Mouse (Mus musculus) kidney, embryonic 15.5 days (tissue): ENCODE measurements around the gene Arhgap17. TPM values are rescaled to one million over a fixed set of nuclear protein-coding genes. Genes with fewer than 3 reads are reported as not detected.

Source experiments
- ATAC-seq: fragments of 200-750 bp; cut with Nextera tagmentation; replicated peaks from 2 replicates; pipeline ENCODE4 v1.8.0; 2017; ENCODE audit warnings: moderate TSS enrichment; ENCODE audit not compliant: low FRiP score
- H3K27ac ChIP-seq: fragments of 300-500 bp; sonication (generic); 2 replicates; pipeline ENCODE4 v1.5.1; 2015; ENCODE audit warnings: mild to moderate bottlenecking, inconsistent platforms
- H3K27me3 ChIP-seq: fragments of 300-500 bp; sonication (generic); 2 replicates; pipeline ENCODE4 v1.6.1; 2015; ENCODE audit warnings: inconsistent platforms
- H3K36me3 ChIP-seq: fragments of 300-500 bp; sonication (generic); 2 replicates; pipeline ENCODE4 v1.6.1; 2015; ENCODE audit warnings: inconsistent platforms
- H3K4me1 ChIP-seq: fragments of 300-500 bp; sonication (generic); 2 replicates; pipeline ENCODE4 v1.6.1; 2015; ENCODE audit warnings: inconsistent platforms
- H3K4me2 ChIP-seq: fragments of 300-500 bp; sonication (generic); 2 replicates; pipeline ENCODE4 v1.6.1; 2015; ENCODE audit warnings: moderate library complexity, mild to moderate bottlenecking, inconsistent platforms
- H3K4me3 ChIP-seq: fragments of 300-500 bp; sonication (generic); replicated peaks from 2 replicates; pipeline ENCODE4 v1.5.1; 2015; ENCODE audit warnings: mild to moderate bottlenecking, inconsistent platforms
- H3K9ac ChIP-seq: fragments of 300-500 bp; sonication (generic); 2 replicates; pipeline ENCODE4 v1.6.1; 2015; ENCODE audit warnings: mild to moderate bottlenecking, inconsistent platforms
- H3K9me3 ChIP-seq: fragments of 300-500 bp; sonication (generic); replicated peaks from 2 replicates; pipeline ENCODE4 v1.6.1; 2016; ENCODE audit warnings: inconsistent platforms
- WGBS: fragments of 180-500 bp; shearing (Covaris S2); methylation state at CpG from one replicate; pipeline ENCODE4 v1.1.7; 2015; ENCODE audit warnings: mixed read lengths; 5-methylcytosine and 5-hydroxymethylcytosine counted together
- polyA plus RNA-seq: library from polyadenylated mRNA; unstranded; fragments of >200 nt; fragmentation: Nextera tagmentation; extraction: Ambion mirVana; gene quantifications from 2 replicates; pipeline ENCODE4 v1.2.1, GENCODE M21; 2015

Gene Arhgap17
- polyA plus RNA-seq, 1 experiment from 2014 or later, result 25.2 TPM

GRCm38 (mm10) chr7:123254196-123254970, 115.3 kb downstream of the Arhgap17 start:
- no peak overlapping the region for H3K27ac ChIP-seq
- no peaks in the 10 kb centered on the region for H3K36me3 ChIP-seq
- no peak overlapping the region for H3K9ac ChIP-seq
- no peaks in the 10 kb centered on the region for H3K27me3 ChIP-seq
- no peaks in the 10 kb centered on the region for H3K4me1 ChIP-seq
- no peak overlapping the region for H3K4me2 ChIP-seq
- WGBS, result 92% methylated on average over 14 of the region's 14 CpGs
- H3K9me3 ChIP-seq, result no peaks in the 10 kb centered on the region
- H3K4me3 ChIP-seq, result no peak overlapping the region
- no peak for ATAC-seq

DNA sequence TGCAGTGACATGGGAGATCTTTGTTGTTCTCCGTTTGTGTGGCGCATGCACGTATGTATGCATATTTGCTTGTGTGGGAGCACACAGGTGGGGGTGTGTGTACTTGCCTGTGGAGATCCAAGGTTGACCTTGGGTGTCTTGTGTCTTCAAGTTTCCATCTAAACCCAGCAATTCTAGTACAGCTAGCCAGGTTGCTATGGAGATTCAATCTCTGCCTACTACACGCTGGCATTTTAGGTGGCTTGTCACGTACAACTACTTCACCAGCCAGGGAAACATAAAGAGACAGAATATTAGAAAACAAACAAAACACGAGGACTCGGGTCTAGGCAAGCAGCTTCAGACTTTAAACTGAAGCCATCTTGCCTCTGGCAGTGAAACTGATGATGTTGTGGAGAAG, 116.3 kb downstream of the Arhgap17 start:
- ATAC-seq, result no peak
- no peaks in the 10 kb centered on the region for H3K27me3 ChIP-seq
- WGBS, result 79% methylated on average over 7 of the region's 7 CpGs
- no peak overlapping the region for H3K27ac ChIP-seq
- no peak overlapping the region for H3K9ac ChIP-seq
- no peaks in the 10 kb centered on the region for H3K36me3 ChIP-seq
- H3K4me3 ChIP-seq, result no peak overlapping the region
- H3K4me1 ChIP-seq, result no peaks in the 10 kb centered on the region
- H3K9me3 ChIP-seq, result no peaks in the 10 kb centered on the region
- H3K4me2 ChIP-seq, result no peak overlapping the region

DNA sequence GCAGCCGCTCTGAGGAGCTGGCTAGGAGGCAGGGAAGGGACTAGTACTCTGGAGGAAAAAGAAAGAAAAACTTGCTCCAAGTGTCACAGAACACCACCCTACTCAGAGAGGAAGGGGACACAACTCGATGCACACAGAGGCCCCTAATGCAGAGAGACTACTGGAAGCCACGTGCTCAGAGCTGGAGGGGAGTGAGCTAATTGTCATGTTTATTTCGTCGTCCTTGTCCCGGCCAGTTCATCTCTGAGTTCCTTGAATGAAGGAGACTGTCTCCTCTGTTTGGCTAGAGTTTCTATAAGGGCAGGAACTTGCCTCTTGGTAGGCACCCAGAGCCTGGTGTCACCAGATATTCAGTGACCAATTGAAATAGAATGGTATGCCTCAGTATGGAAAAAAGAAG, 118.4 kb downstream of the Arhgap17 start:
- ATAC-seq, result no peak
- WGBS, result 48% methylated on average over 6 of the region's 6 CpGs
- Histone ChIP-seq H3K9ac (no peak overlapping the region), H3K4me1 (no peaks in the 10 kb centered on the region), H3K9me3 (no peaks in the 10 kb centered on the region), H3K27me3 (no peaks in the 10 kb centered on the region), H3K4me3 (no peak overlapping the region), H3K36me3 (no peaks in the 10 kb centered on the region), H3K4me2 (no peak overlapping the region), H3K27ac (no peak overlapping the region)

DNA sequence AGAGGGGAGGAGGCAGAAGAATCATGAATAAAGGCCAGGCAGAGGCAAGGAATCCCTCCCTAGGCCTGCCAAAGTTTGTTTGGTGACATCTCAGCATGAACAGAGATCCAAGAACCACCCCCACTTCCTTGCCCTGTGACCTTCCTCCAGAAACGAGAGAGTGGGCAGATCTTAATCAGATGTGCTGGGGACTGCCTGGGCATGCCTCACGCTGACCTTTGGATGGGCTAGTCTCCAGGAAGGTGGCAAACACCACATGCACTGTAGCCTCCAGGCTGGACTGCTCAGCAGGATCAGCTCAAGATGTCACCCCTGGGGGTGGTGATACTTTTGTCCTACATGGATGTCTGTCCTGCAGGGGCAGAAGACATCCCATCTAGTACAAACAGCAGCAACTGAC, 121.5 kb downstream of the Arhgap17 start:
- no peak for ATAC-seq
- no peak overlapping the region for H3K4me3 ChIP-seq
- H3K4me2 ChIP-seq, result no peak overlapping the region
- no peaks in the 10 kb centered on the region for H3K4me1 ChIP-seq
- no peaks in the 10 kb centered on the region for H3K27me3 ChIP-seq
- no peaks in the 10 kb centered on the region for H3K9me3 ChIP-seq
- H3K27ac ChIP-seq, result no peak overlapping the region
- 34% methylated on average over 2 of the region's 2 CpGs for WGBS
- H3K9ac ChIP-seq, result no peak overlapping the region
- no peaks in the 10 kb centered on the region for H3K36me3 ChIP-seq

- Histone ChIP-seq H3K4me1 (no peaks in the 10 kb centered on the region), H3K27ac (no peak overlapping the region), H3K4me3 (no peak overlapping the region), H3K4me2 (no peak overlapping the region), H3K9me3 (no peaks in the 10 kb centered on the region), H3K9ac (no peak overlapping the region), H3K27me3 (no peaks in the 10 kb centered on the region), H3K36me3 (no peaks in the 10 kb centered on the region)
- ATAC-seq, result no peak
- WGBS, result 26% methylated on average over 4 of the region's 4 CpGs
These were observed 123.1 kb downstream of the Arhgap17 start for GRCm38 (mm10) chr7:123246504-123247084.

- Histone ChIP-seq H3K4me3 (no peak overlapping the region), H3K4me2 (no peak overlapping the region), H3K27ac (no peak overlapping the region), H3K9me3 (no peaks in the 10 kb centered on the region), H3K36me3 (no peaks in the 10 kb centered on the region), H3K4me1 (no peaks in the 10 kb centered on the region), H3K9ac (no peak overlapping the region), H3K27me3 (no peaks in the 10 kb centered on the region)
- 80% methylated on average over 1 of the region's 1 CpGs for WGBS
- no peak for ATAC-seq
These were observed 124.9 kb downstream of the Arhgap17 start for GRCm38 (mm10) chr7:123244833-123245232.

DNA sequence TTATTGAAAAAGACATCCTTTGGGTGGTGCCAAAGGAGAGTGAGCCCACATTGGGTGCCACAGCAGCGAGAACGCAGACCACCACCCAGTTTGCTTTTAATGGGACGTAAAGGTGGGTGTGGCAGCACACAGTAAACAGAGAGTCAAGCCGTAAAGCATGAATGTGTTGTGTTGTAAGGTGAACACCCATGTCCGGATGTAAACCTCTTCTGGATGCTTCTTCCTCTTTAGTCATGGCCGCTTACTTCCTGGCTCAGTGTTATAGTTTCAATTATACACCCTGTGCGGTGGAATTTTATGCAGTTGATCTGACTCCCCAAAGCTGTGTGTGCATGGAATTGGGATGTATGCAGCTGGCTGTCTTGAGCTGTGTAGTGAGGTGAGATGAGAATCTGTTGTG, 127.5 kb downstream of the Arhgap17 start:
- WGBS, result 72% methylated on average over 7 of the region's 7 CpGs
- H3K9ac ChIP-seq, result no peak overlapping the region
- no peak overlapping the region for H3K4me2 ChIP-seq
- no peak for ATAC-seq
- H3K36me3 ChIP-seq, result no peaks in the 10 kb centered on the region
- H3K27me3 ChIP-seq, result no peaks in the 10 kb centered on the region
- no peaks in the 10 kb centered on the region for H3K9me3 ChIP-seq
- no peak overlapping the region for H3K4me3 ChIP-seq
- H3K27ac ChIP-seq, result no peak overlapping the region
- H3K4me1 ChIP-seq, result no peaks in the 10 kb centered on the region

- Histone ChIP-seq H3K9ac (no peak overlapping the region), H3K4me3 (no peak overlapping the region), H3K4me2 (no peak overlapping the region), H3K27ac (no peak overlapping the region), H3K4me1 (no peaks in the 10 kb centered on the region), H3K9me3 (no peaks in the 10 kb centered on the region), H3K27me3 (no peaks in the 10 kb centered on the region), H3K36me3 (no peaks in the 10 kb centered on the region)
- no peak for ATAC-seq
- WGBS, result 74% methylated on average over 6 of the region's 6 CpGs
These were observed 129.7 kb downstream of the Arhgap17 start for GRCm38 (mm10) chr7:123240064-123240463.

DNA sequence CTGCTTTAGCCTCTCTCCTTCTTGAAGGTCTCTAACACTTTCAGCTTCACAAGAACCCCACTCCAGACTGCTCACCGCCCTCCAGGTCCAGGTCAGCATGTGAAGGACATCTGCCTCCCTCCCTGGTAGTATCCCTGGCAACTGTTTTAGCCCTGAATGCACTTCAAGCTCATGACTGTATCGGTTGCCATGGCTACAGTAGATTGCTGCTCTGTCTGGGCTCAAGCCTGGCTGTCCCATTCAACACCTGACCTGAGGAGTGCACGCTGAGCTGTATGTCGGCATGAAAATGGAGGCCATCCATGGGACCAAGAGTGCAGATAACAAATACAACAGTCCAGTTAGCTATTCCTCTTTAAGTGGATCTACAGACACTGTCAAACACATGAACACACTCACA, 131.1 kb downstream of the Arhgap17 start:
- Histone ChIP-seq H3K4me3 (no peak overlapping the region), H3K9me3 (no peaks in the 10 kb centered on the region), H3K27ac (no peak overlapping the region), H3K4me2 (no peak overlapping the region), H3K9ac (no peak overlapping the region), H3K4me1 (no peaks in the 10 kb centered on the region), H3K27me3 (no peaks in the 10 kb centered on the region), H3K36me3 (no peaks in the 10 kb centered on the region)
- 79% methylated on average over 4 of the region's 4 CpGs for WGBS
- no peak for ATAC-seq

GRCm38 (mm10) chr7:123235449-123235848, 134.3 kb downstream of the Arhgap17 start:
- Histone ChIP-seq H3K4me2 (no peak overlapping the region), H3K9me3 (no peaks in the 10 kb centered on the region), H3K36me3 (no peaks in the 10 kb centered on the region), H3K27me3 (no peaks in the 10 kb centered on the region), H3K4me3 (no peak overlapping the region), H3K9ac (no peak overlapping the region), H3K27ac (no peak overlapping the region), H3K4me1 (no peaks in the 10 kb centered on the region)
- 23% methylated on average over 4 of the region's 4 CpGs for WGBS
- ATAC-seq, result no peak
